ENCODE assay signal across 9 mouse cellular contexts in genomic region chr14:102510387-102510786, GRCm38 (mm10).
A peak's percentile ranks its signal among the peaks of the same experiment; 100 is the strongest.
DNase-seq lines count a peak whose midpoint lies in the region; ATAC-seq lines count a peak whose summit lies in the region.
"Had no signal": no experiment of that assay in that cellular context is flagged by ENCODE, and none has a peak within 500 bp of the region (broad histone marks: within the 10 kb centered on the region; RNA-seq: fewer than 3 reads in every experiment).

No protein-coding gene starts in this region.

- H3K9me3 ChIP-seq in forebrain, embryonic 10.5 days = no peaks in the 10 kb centered on the region
- no peaks in the 10 kb centered on the region for H3K9me3 ChIP-seq in forebrain, embryonic 16.5 days (ENCODE audit: control insufficient read depth, low read length)
- H3K9me3 ChIP-seq: limb, embryonic 12.5 days had no signal

- H3K4me1 ChIP-seq in forebrain, embryonic 10.5 days = no peaks in the 10 kb centered on the region
- no peaks in the 10 kb centered on the region for H3K4me1 ChIP-seq in forebrain, embryonic 16.5 days (replicated peaks; ENCODE audit: control insufficient read depth, insufficient read depth, low read length)

- no peak overlapping the region for H3K4me2 ChIP-seq in forebrain, embryonic 16.5 days (ENCODE audit: low read length)
- H3K4me2 ChIP-seq: limb, embryonic 12.5 days had no signal

- no peaks in the 10 kb centered on the region for H3K36me3 ChIP-seq in forebrain, embryonic 10.5 days (replicated peaks)
- no peaks in the 10 kb centered on the region for H3K36me3 ChIP-seq in forebrain, embryonic 16.5 days (ENCODE audit: control insufficient read depth, insufficient read depth)
- H3K36me3 ChIP-seq: limb, embryonic 12.5 days had no signal

- H3K9ac ChIP-seq in forebrain, embryonic 16.5 days (replicated peaks; ENCODE audit: low read depth, low read length) = no peak overlapping the region
- H3K9ac ChIP-seq: limb, embryonic 12.5 days had no signal

- no peak overlapping the region for H3K4me3 ChIP-seq in forebrain, embryonic 10.5 days
- no peak overlapping the region for H3K4me3 ChIP-seq in forebrain, embryonic 16.5 days (replicated peaks; ENCODE audit: low read length)
- H3K4me3 ChIP-seq: limb, embryonic 12.5 days had no signal

- 29% methylated on average over 4 of the region's 4 CpGs for whole genome bisulfite sequencing in forebrain, embryonic 10.5 days
- 29% methylated on average over 4 of the region's 4 CpGs for WGBS in forebrain, embryonic 16.5 days

- no peak overlapping the region for H3K27ac ChIP-seq in forebrain, embryonic 10.5 days
- no peak overlapping the region for H3K27ac ChIP-seq in forebrain, embryonic 16.5 days (ENCODE audit: low read length)
- H3K27ac ChIP-seq: limb, embryonic 12.5 days had no signal

- no peaks in the 10 kb centered on the region for H3K27me3 ChIP-seq in forebrain, embryonic 10.5 days (ENCODE audit: poor library complexity, severe bottlenecking)
- H3K27me3 ChIP-seq in forebrain, embryonic 16.5 days (replicated peaks; ENCODE audit: control insufficient read depth, insufficient read depth, low read length) = no peaks in the 10 kb centered on the region
- H3K27me3 ChIP-seq: limb, embryonic 12.5 days had no signal

- ATAC-seq in forebrain, embryonic 16.5 days = no peak

- peak; percentile 53 for DNase-seq in forebrain, embryonic 10.5 days (ENCODE audit: extremely low spot score, low spot score)
- DNase-seq in ZHBTc4 (ENCODE audit: low read depth, low spot score) = peak; percentile 75
- peak; percentile 23 to 54 for DNase-seq in cerebellum, postnatal 4 days (ENCODE audit: low spot score in 2 of 2)
- DNase-seq in heart, postnatal 14 days = peak; percentile 64 to 78
- DNase-seq in layer of hippocampus, postnatal 25 days (ENCODE audit: extremely low spot score in 1 of 2, low spot score in 1 of 2) = peak; percentile 45 to 78
- DNase-seq in mesoderm, embryonic 11.5 days (ENCODE audit: low read depth, low spot score) = peak; percentile 61
- peak; percentile 33 to 73 for DNase-seq in spleen, postnatal 4 days (ENCODE audit: low spot score in 2 of 2)

- intact Hi-C loops in heart, postnatal 14 days (cut with DNase I) = loop anchor here (1.0 to 2.0 kb wide), 2 partner anchors 332 to 564 kb away; no protein-coding TSS in a partner anchor
